8 mouse cellular contexts compared by ENCODE assay signal in the genomic region with DNA sequence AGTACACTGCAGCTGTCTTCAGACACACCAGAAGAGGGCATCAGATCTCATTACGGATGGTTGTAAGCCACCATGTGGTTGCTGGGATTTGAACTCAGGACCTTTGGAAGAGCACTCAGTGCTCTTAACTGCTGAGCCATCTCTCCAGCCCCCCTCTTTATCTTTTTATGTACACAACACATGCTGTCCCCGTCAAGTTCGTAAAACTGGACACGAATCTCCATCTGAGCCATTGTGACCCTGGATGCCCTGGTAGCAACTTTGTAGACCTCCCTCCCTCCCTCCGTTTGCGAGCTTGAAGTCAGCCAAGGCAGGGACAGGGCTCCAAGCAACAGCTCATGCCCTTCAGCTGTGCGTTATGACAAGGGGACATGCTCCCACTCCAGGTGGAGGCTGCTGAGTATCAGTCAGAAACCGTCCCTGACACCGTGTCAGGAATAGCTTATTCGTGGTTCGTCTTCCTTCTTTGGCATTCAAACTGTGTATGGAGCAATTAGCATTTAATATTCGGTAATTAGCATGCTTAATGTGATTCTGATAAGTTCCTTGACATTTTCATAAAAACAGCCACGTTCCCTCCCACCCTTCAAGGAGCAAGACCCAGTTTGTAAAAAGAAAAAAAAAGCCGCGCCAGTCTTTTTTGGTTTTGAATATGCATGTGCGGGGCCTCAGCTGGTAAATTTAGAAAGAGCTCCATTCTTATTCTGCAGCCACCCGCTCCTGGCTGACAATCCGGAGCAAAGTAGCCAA. TPM values are rescaled to one million over a fixed set of nuclear protein-coding genes. Genes with fewer than 3 reads are reported as not detected.
DNase-seq lines count a peak whose midpoint lies in the region; ATAC-seq lines count a peak whose summit lies in the region.

No protein-coding gene starts in this region.

- H3K27ac ChIP-seq in kidney, embryonic 15.5 days, result peak overlapping the region; percentile 84
- peak overlapping the region; percentile 17; the same call in 1 of the 2 replicates for H3K27ac ChIP-seq in ES-E14 (ENCODE audit: insufficient read depth, low read depth, low read length, poor library complexity, severe bottlenecking)
- 0 out of 2 replicates have a peak overlapping the region, but pooled peaks have one; percentile 52 for H3K27ac ChIP-seq in embryonic facial prominence, embryonic 11.5 days (replicated peaks; ENCODE audit: low read depth, low read length)
- peak overlapping the region; percentile 20; the same call in 1 of the 2 replicates for H3K27ac ChIP-seq in intestine, embryonic 14.5 days (ENCODE audit: low read depth)
- H3K27ac ChIP-seq in midbrain, embryonic 14.5 days (replicated peaks; ENCODE audit: low read depth, low read length), result peak overlapping the region; percentile 73

- H3K4me1 ChIP-seq in kidney, embryonic 15.5 days, result peaks cover 21% of the 10 kb centered on the region
- H3K4me1 ChIP-seq in ES-E14 (ENCODE audit: control insufficient read depth in 2 of 2, insufficient read depth in 2 of 2, low read length in 2 of 2, poor library complexity in 1 of 2), result peaks cover 0 to 17% of the 10 kb centered on the region in 2 experiments; a peak in 1 of 4 replicates
- no peaks in the 10 kb centered on the region for H3K4me1 ChIP-seq in embryonic facial prominence, embryonic 11.5 days (ENCODE audit: control insufficient read depth, insufficient read depth, low read length)
- peaks cover 11% of the 10 kb centered on the region for H3K4me1 ChIP-seq in intestine, embryonic 14.5 days (replicated peaks; ENCODE audit: control insufficient read depth, insufficient read depth, low read length)
- peaks cover 7% of the 10 kb centered on the region; the same call in 1 of the 2 replicates for H3K4me1 ChIP-seq in midbrain, embryonic 14.5 days (ENCODE audit: control insufficient read depth, insufficient read depth, low read length)

- in situ Hi-C loops in ES-E14 (cut with MboI; ENCODE audit: low sequenced_read_pairs in 2 of 2, unreplicated experiment in 2 of 2), result no loop called here

- peak overlapping the region; percentile 57 for H3K9ac ChIP-seq in kidney, embryonic 15.5 days
- peak overlapping the region; percentile 70; the same call in 1 of the 2 replicates for H3K9ac ChIP-seq in ES-E14 (ENCODE audit: insufficient read depth, low read depth, low read length, poor library complexity, severe bottlenecking)
- H3K9ac ChIP-seq in embryonic facial prominence, embryonic 11.5 days (replicated peaks; ENCODE audit: low read length), result peak overlapping the region; percentile 80
- peak overlapping the region; percentile 20 for H3K9ac ChIP-seq in intestine, embryonic 14.5 days (ENCODE audit: low read length)
- peak overlapping the region; percentile 79 for H3K9ac ChIP-seq in midbrain, embryonic 14.5 days (replicated peaks; ENCODE audit: low read length)

- ATAC-seq in kidney, embryonic 15.5 days (replicated peaks; ENCODE audit: low FRiP score), result no peak
- no peak for ATAC-seq in embryonic facial prominence, embryonic 11.5 days (replicated peaks; ENCODE audit: insufficient number of reproducible peaks, low FRiP score, low TSS enrichment, low read depth)
- no peak for ATAC-seq in intestine, embryonic 14.5 days (replicated peaks; ENCODE audit: low FRiP score, low TSS enrichment, low read depth)
- peak; percentile 12; the same call in 1 of the 2 replicates for ATAC-seq in midbrain, embryonic 14.5 days (ENCODE audit: low FRiP score, low TSS enrichment)

- H3K4me2 ChIP-seq in kidney, embryonic 15.5 days, result peak overlapping the region; percentile 93
- H3K4me2 ChIP-seq in embryonic facial prominence, embryonic 11.5 days (ENCODE audit: low read depth, low read length), result peak overlapping the region; percentile 59
- peak overlapping the region; percentile 91 for H3K4me2 ChIP-seq in intestine, embryonic 14.5 days (ENCODE audit: low read length)
- peak overlapping the region; percentile 60 for H3K4me2 ChIP-seq in midbrain, embryonic 14.5 days (ENCODE audit: low read length)

- H3K36me3 ChIP-seq in kidney, embryonic 15.5 days, result peaks cover 26% of the 10 kb centered on the region
- H3K36me3 ChIP-seq in ES-E14 (ENCODE audit: control insufficient read depth, insufficient read depth, low read length, poor library complexity, severe bottlenecking), result peaks cover 30% of the 10 kb centered on the region
- peaks cover 12% of the 10 kb centered on the region for H3K36me3 ChIP-seq in embryonic facial prominence, embryonic 11.5 days (replicated peaks; ENCODE audit: control insufficient read depth, insufficient read depth, low read depth, low read length)
- peaks cover 27% of the 10 kb centered on the region for H3K36me3 ChIP-seq in intestine, embryonic 14.5 days (ENCODE audit: control insufficient read depth, insufficient read depth, low read length)
- peaks cover 23% of the 10 kb centered on the region for H3K36me3 ChIP-seq in midbrain, embryonic 14.5 days (ENCODE audit: control insufficient read depth, insufficient read depth, low read length)

- H3K9me3 ChIP-seq in kidney, embryonic 15.5 days (replicated peaks), result no peaks in the 10 kb centered on the region
- no peaks in the 10 kb centered on the region for H3K9me3 ChIP-seq in ES-E14 (ENCODE audit: control insufficient read depth, insufficient read depth, low read depth, low read length)
- no peaks in the 10 kb centered on the region for H3K9me3 ChIP-seq in embryonic facial prominence, embryonic 11.5 days (replicated peaks; ENCODE audit: control insufficient read depth, low read length)
- H3K9me3 ChIP-seq in intestine, embryonic 14.5 days (ENCODE audit: control insufficient read depth, low read length), result no peaks in the 10 kb centered on the region
- H3K9me3 ChIP-seq in midbrain, embryonic 14.5 days (ENCODE audit: control insufficient read depth, low read length), result no peaks in the 10 kb centered on the region

- H3K4me3 ChIP-seq in kidney, embryonic 15.5 days (replicated peaks), result peak overlapping the region; percentile 99
- H3K4me3 ChIP-seq in ES-E14 (ENCODE audit: insufficient read depth in 1 of 2, low read depth in 1 of 2, low read length in 2 of 2, poor library complexity in 1 of 2, severe bottlenecking in 1 of 2), result peak overlapping the region; percentile 49 to 54
- H3K4me3 ChIP-seq in embryonic facial prominence, embryonic 11.5 days (ENCODE audit: low read depth, low read length), result peak overlapping the region; percentile 96
- peak overlapping the region; percentile 76 for H3K4me3 ChIP-seq in intestine, embryonic 14.5 days (ENCODE audit: low read depth, low read length)
- H3K4me3 ChIP-seq in midbrain, embryonic 14.5 days (replicated peaks; ENCODE audit: low read depth, low read length), result peak overlapping the region; percentile 88

- H3K27me3 ChIP-seq in kidney, embryonic 15.5 days, result no peaks in the 10 kb centered on the region
- no peaks in the 10 kb centered on the region for H3K27me3 ChIP-seq in embryonic facial prominence, embryonic 11.5 days (ENCODE audit: control insufficient read depth, insufficient read depth, low read length)
- no peaks in the 10 kb centered on the region for H3K27me3 ChIP-seq in intestine, embryonic 14.5 days (replicated peaks; ENCODE audit: control insufficient read depth, insufficient read depth, low read length)
- H3K27me3 ChIP-seq in midbrain, embryonic 14.5 days (ENCODE audit: control insufficient read depth, insufficient read depth, low read length), result no peaks in the 10 kb centered on the region

- no peak for DNase-seq in kidney, postnatal 36 days
- DNase-seq in ES-E14 (ENCODE audit: low read depth, low spot score), result no peak
- DNase-seq in embryonic facial prominence, embryonic 11.5 days (ENCODE audit: low spot score), result peak; percentile 36
- DNase-seq in intestine, embryonic 14.5 days (ENCODE audit: low spot score), result peak; percentile 76
- peak; percentile 59 for DNase-seq in midbrain, embryonic 14.5 days
- DNase-seq in adrenal gland, postnatal 4 days (ENCODE audit: low spot score in 2 of 2), result no peak
- no peak for DNase-seq in adrenal gland, postnatal 10 days

- WGBS in kidney, embryonic 15.5 days, result 5% methylated on average over 18 of the region's 18 CpGs
- WGBS in embryonic facial prominence, embryonic 11.5 days, result 7% methylated on average over 18 of the region's 18 CpGs
- 6% methylated on average over 18 of the region's 18 CpGs for WGBS in intestine, embryonic 14.5 days
- 7% methylated on average over 18 of the region's 18 CpGs for WGBS in midbrain, embryonic 14.5 days

RNA-seq across cellular contexts. Expression of gene Srm, which starts 0.7 kb away (rescaled TPM):
- 192 and 209 TPM in 2 replicates for polyA plus RNA-seq in kidney, embryonic 15.5 days (2015; fragmentation: Nextera tagmentation; extraction: Ambion mirVana)
- total RNA-seq in ES-E14 (2012; rRNA removed), result 165 and 199 TPM in 2 replicates
- 172 and 187 TPM in 2 replicates for polyA plus RNA-seq in embryonic facial prominence, embryonic 11.5 days (2014; fragmentation: Nextera tagmentation; extraction: Ambion mirVana)
- polyA plus RNA-seq in intestine, embryonic 14.5 days (2014; fragmentation: Nextera tagmentation; extraction: Ambion mirVana), result 249 and 260 TPM in 2 replicates
- polyA plus RNA-seq in midbrain, embryonic 14.5 days (2014; fragmentation: Nextera tagmentation; extraction: Ambion mirVana), result 146 and 171 TPM in 2 replicates
- total RNA-seq in adrenal gland, postnatal 4 days (2021), result 10 to 100 TPM; 55.9 to 60.3 TPM
- total RNA-seq in adrenal gland, postnatal 10 days (2021), result 10 to 100 TPM; 63.1 to 69.7 TPM

RNA-seq across cellular contexts. Expression of gene Masp2, which starts 11.8 kb away (rescaled TPM):
- 0.44 and 0.69 TPM in 2 replicates for polyA plus RNA-seq in kidney, embryonic 15.5 days (2015; fragmentation: Nextera tagmentation; extraction: Ambion mirVana)
- total RNA-seq in ES-E14 (2012; rRNA removed), result 3.7 and 5.9 TPM in 2 replicates
- polyA plus RNA-seq in embryonic facial prominence, embryonic 11.5 days (2014; fragmentation: Nextera tagmentation; extraction: Ambion mirVana), result not detected in 2 replicates
- polyA plus RNA-seq in intestine, embryonic 14.5 days (2014; fragmentation: Nextera tagmentation; extraction: Ambion mirVana), result 0.22 and 0.28 TPM in 2 replicates
- polyA plus RNA-seq in midbrain, embryonic 14.5 days (2014; fragmentation: Nextera tagmentation; extraction: Ambion mirVana), result 0.51 and 1.00 TPM in 2 replicates
- 10 to 100 TPM in 1 of 2 experiments, 1 to 10 TPM in 1; 1.1 to 14.8 TPM for total RNA-seq in adrenal gland, postnatal 4 days (2021)
- total RNA-seq in adrenal gland, postnatal 10 days (2021), result 10 to 100 TPM; 17.2 to 34.8 TPM

RNA-seq across cellular contexts. Expression of gene Exosc10, which starts 32.4 kb away (rescaled TPM):
- polyA plus RNA-seq in kidney, embryonic 15.5 days (2015; fragmentation: Nextera tagmentation; extraction: Ambion mirVana), result 89.3 and 98.3 TPM in 2 replicates
- 76.5 and 78.4 TPM in 2 replicates for total RNA-seq in ES-E14 (2012; rRNA removed)
- 109 and 114 TPM in 2 replicates for polyA plus RNA-seq in embryonic facial prominence, embryonic 11.5 days (2014; fragmentation: Nextera tagmentation; extraction: Ambion mirVana)
- 89.2 and 100 TPM in 2 replicates for polyA plus RNA-seq in intestine, embryonic 14.5 days (2014; fragmentation: Nextera tagmentation; extraction: Ambion mirVana)
- polyA plus RNA-seq in midbrain, embryonic 14.5 days (2014; fragmentation: Nextera tagmentation; extraction: Ambion mirVana), result 76.5 and 93.2 TPM in 2 replicates
- 10 to 100 TPM; 65.5 to 68.1 TPM for total RNA-seq in adrenal gland, postnatal 4 days (2021)
- 10 to 100 TPM; 45.7 to 55.6 TPM for total RNA-seq in adrenal gland, postnatal 10 days (2021)

RNA-seq across cellular contexts. Expression of gene Tardbp, which starts 36.2 kb away (rescaled TPM):
- 360 and 392 TPM in 2 replicates for polyA plus RNA-seq in kidney, embryonic 15.5 days (2015; fragmentation: Nextera tagmentation; extraction: Ambion mirVana)
- 229 and 259 TPM in 2 replicates for total RNA-seq in ES-E14 (2012; rRNA removed)
- 206 and 240 TPM in 2 replicates for polyA plus RNA-seq in embryonic facial prominence, embryonic 11.5 days (2014; fragmentation: Nextera tagmentation; extraction: Ambion mirVana)
- polyA plus RNA-seq in intestine, embryonic 14.5 days (2014; fragmentation: Nextera tagmentation; extraction: Ambion mirVana), result 137 and 153 TPM in 2 replicates
- 105 and 106 TPM in 2 replicates for polyA plus RNA-seq in midbrain, embryonic 14.5 days (2014; fragmentation: Nextera tagmentation; extraction: Ambion mirVana)
- 100 to 1,000 TPM; 280 to 349 TPM for total RNA-seq in adrenal gland, postnatal 4 days (2021)
- 100 to 1,000 TPM; 214 to 253 TPM for total RNA-seq in adrenal gland, postnatal 10 days (2021)

RNA-seq across cellular contexts. Expression of gene Gm572, which starts 52.5 kb away (rescaled TPM):
- polyA plus RNA-seq in kidney, embryonic 15.5 days (2015; fragmentation: Nextera tagmentation; extraction: Ambion mirVana), result not detected in 2 replicates
- total RNA-seq in ES-E14 (2012; rRNA removed), result 0.13 TPM in 1 of 2 replicates, not detected in the other
- not detected in 2 replicates for polyA plus RNA-seq in embryonic facial prominence, embryonic 11.5 days (2014; fragmentation: Nextera tagmentation; extraction: Ambion mirVana)
- not detected in 2 replicates for polyA plus RNA-seq in intestine, embryonic 14.5 days (2014; fragmentation: Nextera tagmentation; extraction: Ambion mirVana)
- not detected in 2 replicates for polyA plus RNA-seq in midbrain, embryonic 14.5 days (2014; fragmentation: Nextera tagmentation; extraction: Ambion mirVana)
- under 1 TPM; 0.37 to 0.42 TPM for total RNA-seq in adrenal gland, postnatal 4 days (2021)
- total RNA-seq in adrenal gland, postnatal 10 days (2021), result under 1 TPM in 1 of 2 experiments, not detected in 1; 0.64 TPM

Comparison
In these comparisons a context has a peak if more than half of its experiments do, and no peak if none do; other contexts are left out.
1. H3K27ac ChIP-seq: peak in every context shown above with its lines; median percentile 84 in kidney, embryonic 15.5 days; 73 in midbrain, embryonic 14.5 days; 52 in embryonic facial prominence, embryonic 11.5 days; 20 in intestine, embryonic 14.5 days; 17 in ES-E14.
2. H3K9ac ChIP-seq: peak in every context shown above with its lines; median percentile 80 in embryonic facial prominence, embryonic 11.5 days; 79 in midbrain, embryonic 14.5 days; 70 in ES-E14; 57 in kidney, embryonic 15.5 days; 20 in intestine, embryonic 14.5 days.
3. DNase-seq: peak in embryonic facial prominence, embryonic 11.5 days (single experiment), intestine, embryonic 14.5 days (single experiment) and midbrain, embryonic 14.5 days (single experiment); none in kidney, postnatal 36 days (0 of 2), ES-E14 (single experiment), adrenal gland, postnatal 4 days (0 of 2) and adrenal gland, postnatal 10 days (single experiment).
4. Peak in every context shown above with its lines, with median percentiles within 50 percentile points of each other: H3K4me2 ChIP-seq and H3K4me3 ChIP-seq.